Mouse (Mus musculus) gastrocnemius, postnatal 10 days (tissue): ENCODE measurements around the gene Atp5d. TPM values are rescaled to one million over a fixed set of nuclear protein-coding genes. Genes with fewer than 3 reads are reported as not detected.
A peak's percentile ranks its signal among the peaks of the same experiment; 100 is the strongest.

ENCODE experiments used
- DNase-seq: peaks from one replicate; pipeline ENCODE4 v3.0.0; 2021; ENCODE audit warnings: mixed read lengths
- total RNA-seq, 2 experiments: library from RNA; stranded (reverse); gene quantifications; 2 replicates each; pipeline ENCODE4 v1.2.3; 2021

The Atp5d gene
- total RNA-seq, 2 experiments from 2014 or later = 576 to 659 TPM

GRCm38 (mm10) chr10:80167460-80168037 is 29.1 kb downstream of the Atp5d start:
- peak; percentile 98 for DNase-seq

GRCm38 (mm10) chr10:80168038-80168661 is 29.7 kb downstream of the Atp5d start:
- DNase-seq = peak; percentile 97

GRCm38 (mm10) chr10:80169070-80169469 is 30.6 kb downstream of the Atp5d start:
- DNase-seq = no peak

- no peak for DNase-seq
These were observed 31.2 kb downstream of the Atp5d start for GRCm38 (mm10) chr10:80169651-80170050.

GRCm38 (mm10) chr10:80170052-80170451 is 31.6 kb downstream of the Atp5d start:
- DNase-seq = no peak

- no peak for DNase-seq
These were observed 32.2 kb downstream of the Atp5d start for GRCm38 (mm10) chr10:80170601-80171021.

GRCm38 (mm10) chr10:80171252-80171651 is 32.8 kb downstream of the Atp5d start:
- DNase-seq = no peak

- DNase-seq = no peak
These were observed 33.5 kb downstream of the Atp5d start for GRCm38 (mm10) chr10:80171760-80172526.

GRCm38 (mm10) chr10:80172527-80173292 is 34.3 kb downstream of the Atp5d start, which contains the start of gene 1600002K03Rik:
TSS of gene 1600002K03Rik (plus strand) at chr10:80172944.
- DNase-seq = peak; percentile 82

- DNase-seq = no peak
These were observed 34.9 kb downstream of the Atp5d start for GRCm38 (mm10) chr10:80173358-80173757.

- DNase-seq = no peak
These were observed 35.7 kb downstream of the Atp5d start for GRCm38 (mm10) chr10:80173955-80174640.

GRCm38 (mm10) chr10:80174705-80175104 is 36.3 kb downstream of the Atp5d start:
- DNase-seq = no peak

- DNase-seq = no peak
These were observed 37.3 kb downstream of the Atp5d start for GRCm38 (mm10) chr10:80175536-80176269.

GRCm38 (mm10) chr10:80176270-80176834 is 37.9 kb downstream of the Atp5d start:
- DNase-seq = no peak

- DNase-seq = no peak
These were observed 39.2 kb downstream of the Atp5d start for GRCm38 (mm10) chr10:80177441-80178279.

GRCm38 (mm10) chr10:80179068-80180051 is 40.9 kb downstream of the Atp5d start, which contains the start of gene Efna2:
TSS of gene Efna2 (plus strand) at chr10:80179482.
- no peak for DNase-seq

- no peak for DNase-seq
These were observed 41.9 kb downstream of the Atp5d start for GRCm38 (mm10) chr10:80180288-80180687.

- DNase-seq = no peak
These were observed 42.4 kb downstream of the Atp5d start for GRCm38 (mm10) chr10:80180823-80181222.
